Mouse (Mus musculus) embryonic facial prominence, embryonic 10.5 days (tissue): ENCODE data around the gene Mrps18a. TPM values are rescaled to one million over a fixed set of nuclear protein-coding genes. Genes with fewer than 3 reads are reported as not detected.
A peak's percentile ranks its signal among the peaks of the same experiment; 100 is the strongest.

Experiments used
- DNase-seq: peaks from one replicate; pipeline ENCODE4 v3.0.0-alpha.2; 2017; ENCODE audit warnings: low spot score
- H3K27ac ChIP-seq: fragments of 300-500 bp; sonication (generic); replicated peaks from 2 replicates; pipeline ENCODE4 v1.5.1; 2016; ENCODE audit warnings: mild to moderate bottlenecking
- H3K27me3 ChIP-seq: fragments of 300-500 bp; sonication (generic); replicated peaks from 2 replicates; pipeline ENCODE4 v1.6.1; 2016; ENCODE audit warnings: low read depth, mild to moderate bottlenecking; ENCODE audit not compliant: poor library complexity, severe bottlenecking
- H3K36me3 ChIP-seq: fragments of 300-500 bp; sonication (generic); replicated peaks from 2 replicates; pipeline ENCODE4 v1.6.1; 2016; ENCODE audit warnings: mild to moderate bottlenecking, moderate library complexity
- H3K4me1 ChIP-seq: fragments of 300-500 bp; sonication (generic); 2 replicates; pipeline ENCODE4 v1.6.1; 2016
- H3K4me3 ChIP-seq: fragments of 300-500 bp; sonication (generic); 2 replicates; pipeline ENCODE4 v1.5.1; 2016; ENCODE audit warnings: mild to moderate bottlenecking, moderate library complexity
- H3K9me3 ChIP-seq: fragments of 300-500 bp; sonication (generic); 2 replicates; pipeline ENCODE4 v1.6.1; 2016; ENCODE audit warnings: mild to moderate bottlenecking
- WGBS: fragments of 180-500 bp; shearing (Covaris S2); methylation state at CpG from one replicate; pipeline ENCODE4 v1.1.7; 2016; 5-methylcytosine and 5-hydroxymethylcytosine counted together
- polyA plus RNA-seq: library from polyadenylated mRNA; unstranded; fragments of >200 nt; fragmentation: Nextera tagmentation; extraction: Ambion mirVana; gene quantifications from 2 replicates; pipeline ENCODE4 v1.2.1, GENCODE M21; 2016

The Mrps18a gene
- polyA plus RNA-seq: 152 and 154 TPM in 2 replicates

- Histone ChIP-seq H3K4me3 (peak within 1 kb of the TSS; percentile 68), H3K27me3 (no peaks in the 10 kb centered on the region; the same call in 1 of the 2 replicates), H3K4me1 (peaks cover 32% of the 10 kb centered on the region), H3K36me3 (peaks cover 17% of the 10 kb centered on the region; the same call in 1 of the 2 replicates), H3K27ac (peak within 1 kb of the TSS; percentile 88), H3K9me3 (no peaks in the 10 kb centered on the region)
- WGBS: 6% methylated on average over 38 of the region's 38 CpGs
- peak; percentile 88 for DNase-seq
Observed at GRCm38 (mm10) chr17:46110402-46111289, at the start of gene Mrps18a. TSS of gene Mrps18a (plus strand) at chr17:46110986.

- Histone ChIP-seq H3K36me3 (no peaks in the 10 kb centered on the region), H3K27ac (peak overlapping the region; percentile 76), H3K4me1 (peaks cover 18% of the 10 kb centered on the region), H3K9me3 (no peaks in the 10 kb centered on the region), H3K27me3 (no peaks in the 10 kb centered on the region), H3K4me3 (peak overlapping the region; percentile 24; the same call in 1 of the 2 replicates)
- 36% methylated on average over 10 of the region's 10 CpGs for WGBS
- peak; percentile 73 for DNase-seq
Observed at GRCm38 (mm10) chr17:46063283-46063973, 47.4 kb upstream of the Mrps18a start.

GRCm38 (mm10) chr17:46063974-46064312 lies 46.8 kb upstream of the Mrps18a start:
- Histone ChIP-seq H3K27ac (peak overlapping the region; percentile 76), H3K27me3 (no peaks in the 10 kb centered on the region), H3K9me3 (no peaks in the 10 kb centered on the region), H3K36me3 (no peaks in the 10 kb centered on the region), H3K4me3 (peak overlapping the region; percentile 24; the same call in 1 of the 2 replicates), H3K4me1 (peaks cover 18% of the 10 kb centered on the region)
- DNase-seq: no peak
- WGBS: 64% methylated on average over 6 of the region's 6 CpGs

GRCm38 (mm10) chr17:46070046-46070445 lies 40.7 kb upstream of the Mrps18a start:
- H3K4me3 ChIP-seq: no peak overlapping the region
- 67% methylated on average over 9 of the region's 9 CpGs for WGBS
- H3K27ac ChIP-seq: no peak overlapping the region
- DNase-seq: no peak
- H3K27me3 ChIP-seq: 0 out of 2 replicates have a peak, but pooled peaks cover 3% of the 10 kb centered on the region
- no peaks in the 10 kb centered on the region for H3K9me3 ChIP-seq
- H3K4me1 ChIP-seq: peaks cover 31% of the 10 kb centered on the region
- H3K36me3 ChIP-seq: no peaks in the 10 kb centered on the region

- no peak for DNase-seq
- peaks cover 31% of the 10 kb centered on the region for H3K4me1 ChIP-seq
- no peak overlapping the region for H3K4me3 ChIP-seq
- no peaks in the 10 kb centered on the region for H3K36me3 ChIP-seq
- no peak overlapping the region for H3K27ac ChIP-seq
- H3K27me3 ChIP-seq: 0 out of 2 replicates have a peak, but pooled peaks cover 3% of the 10 kb centered on the region
- 86% methylated on average over 3 of the region's 3 CpGs for WGBS
- H3K9me3 ChIP-seq: no peaks in the 10 kb centered on the region
Observed at GRCm38 (mm10) chr17:46071531-46071930, 39.3 kb upstream of the Mrps18a start.

- peak; percentile 69 for DNase-seq
- peak overlapping the region; percentile 18; the same call in 1 of the 2 replicates for H3K4me3 ChIP-seq
- peak overlapping the region; percentile 57 for H3K27ac ChIP-seq
Observed at GRCm38 (mm10) chr17:46073730-46074301, 37.0 kb upstream of the Mrps18a start.

GRCm38 (mm10) chr17:46074398-46075115 lies 36.2 kb upstream of the Mrps18a start:
- no peaks in the 10 kb centered on the region for H3K36me3 ChIP-seq
- H3K9me3 ChIP-seq: no peaks in the 10 kb centered on the region
- DNase-seq: no peak
- H3K4me1 ChIP-seq: peaks cover 29% of the 10 kb centered on the region
- H3K27ac ChIP-seq: peak overlapping the region; percentile 57
- 0 out of 2 replicates have a peak, but pooled peaks cover 3% of the 10 kb centered on the region for H3K27me3 ChIP-seq
- no peak overlapping the region for H3K4me3 ChIP-seq
- WGBS: 75% methylated on average over 7 of the region's 7 CpGs

More at GRCm38 (mm10) chr17:46073730-46074301, 37.0 kb upstream of the Mrps18a start:
- no peaks in the 10 kb centered on the region for H3K36me3 ChIP-seq
- no peaks in the 10 kb centered on the region for H3K9me3 ChIP-seq
- 0 out of 2 replicates have a peak, but pooled peaks cover 3% of the 10 kb centered on the region for H3K27me3 ChIP-seq
- peaks cover 31% of the 10 kb centered on the region for H3K4me1 ChIP-seq
- WGBS: 68% methylated on average over 23 of the region's 23 CpGs

- 49% methylated on average over 3 of the region's 3 CpGs for WGBS
- no peak overlapping the region for H3K27ac ChIP-seq
- no peaks in the 10 kb centered on the region for H3K36me3 ChIP-seq
- peak; percentile 40 for DNase-seq
- peaks cover 27% of the 10 kb centered on the region for H3K4me1 ChIP-seq
- no peak overlapping the region for H3K4me3 ChIP-seq
- 0 out of 2 replicates have a peak, but pooled peaks cover 1% of the 10 kb centered on the region for H3K27me3 ChIP-seq
- no peaks in the 10 kb centered on the region for H3K9me3 ChIP-seq
Observed at GRCm38 (mm10) chr17:46075116-46075485, 35.7 kb upstream of the Mrps18a start.

- no peak overlapping the region for H3K27ac ChIP-seq
- WGBS: 73% methylated on average over 5 of the region's 5 CpGs
- no peaks in the 10 kb centered on the region for H3K27me3 ChIP-seq
- H3K4me1 ChIP-seq: peaks cover 30% of the 10 kb centered on the region
- no peaks in the 10 kb centered on the region for H3K36me3 ChIP-seq
- H3K4me3 ChIP-seq: no peak overlapping the region
- DNase-seq: no peak
- no peaks in the 10 kb centered on the region for H3K9me3 ChIP-seq
Observed at GRCm38 (mm10) chr17:46075551-46076259, 35.1 kb upstream of the Mrps18a start.

GRCm38 (mm10) chr17:46076260-46076551 lies 34.6 kb upstream of the Mrps18a start:
- H3K4me3 ChIP-seq: no peak overlapping the region
- H3K36me3 ChIP-seq: no peaks in the 10 kb centered on the region
- 83% methylated on average over 1 of the region's 1 CpGs for WGBS
- no peaks in the 10 kb centered on the region for H3K27me3 ChIP-seq
- no peak for DNase-seq
- H3K9me3 ChIP-seq: no peaks in the 10 kb centered on the region
- H3K4me1 ChIP-seq: peaks cover 35% of the 10 kb centered on the region
- no peak overlapping the region for H3K27ac ChIP-seq

GRCm38 (mm10) chr17:46077921-46078534 lies 32.8 kb upstream of the Mrps18a start:
- Histone ChIP-seq H3K4me1 (peaks cover 46% of the 10 kb centered on the region), H3K27me3 (no peaks in the 10 kb centered on the region), H3K27ac (no peak overlapping the region), H3K9me3 (no peaks in the 10 kb centered on the region), H3K36me3 (no peaks in the 10 kb centered on the region), H3K4me3 (no peak overlapping the region)
- no peak for DNase-seq
- 95% methylated on average over 12 of the region's 12 CpGs for WGBS
